Mouse (Mus musculus): Measurements from ENCODE around the gene Gmfg.

GRCm38 (mm10) chr7:28441776-28442485, 4.7 kb downstream of the Gmfg start:
- TF ChIP-seq TAL1 (IDR thresholded peaks at IDR 0.05; ENCODE audit: low read length), result no peak
- TF ChIP-seq GATA1 (IDR thresholded peaks at IDR 0.05; ENCODE audit: low read length), result no peak

All from erythroblast, embryonic 14.5 days (primary cell).